Mouse (Mus musculus) lung, postnatal 0 days (tissue): ENCODE measurements at regions not wholly inside any gene's neighbourhood (a gene's known extent, or its start where the extent isn't known, plus 50 kb on each side); places are given as distances from the start of the nearest gene placed in this dataset.

Experiments
- CTCF ChIP-seq: IDR thresholded peaks from 2 replicates; pipeline ENCODE4 v1.5.1; 2016; ENCODE audit warnings: antibody characterized with exemption, mild to moderate bottlenecking
- EP300 ChIP-seq: IDR thresholded peaks from 2 replicates; pipeline ENCODE4 v1.6.1; 2016; ENCODE audit warnings: antibody characterized with exemption, mild to moderate bottlenecking, control low read depth

GRCm38 (mm10) chr12:9247506-9247905, 217.7 kb downstream of the Ttc32 start:
- no peak for TF ChIP-seq CTCF
- no peak for TF ChIP-seq EP300
